Mouse (Mus musculus): ENCODE measurements at regions not wholly inside any gene's neighbourhood (a gene's known extent, or its start where the extent isn't known, plus 50 kb on each side); places are given as distances from the start of the nearest gene placed in this dataset.

GRCm38 (mm10) chr12:15741219-15741618, 75.5 kb downstream of the Trib2 start:
- in situ Hi-C loops (cut with MboI, MseI) = no loop called here

DNA sequence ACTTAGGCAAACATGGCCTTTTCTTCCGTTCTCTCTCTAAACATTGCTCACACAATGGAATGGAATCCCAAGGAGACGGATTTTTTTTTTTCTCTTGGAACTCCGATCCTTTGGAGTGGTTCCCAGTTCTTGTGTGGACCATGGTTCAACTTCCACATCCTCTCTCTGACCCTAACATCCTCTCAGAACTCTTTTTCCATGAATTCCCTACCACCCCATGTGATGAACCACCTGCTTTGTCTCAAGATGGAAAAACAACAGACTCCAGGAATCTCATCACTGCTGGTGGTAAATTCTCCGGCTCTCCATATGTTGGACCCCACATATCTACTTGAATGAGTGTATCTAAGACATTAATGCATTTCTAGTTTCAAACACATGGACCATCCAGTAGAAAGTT, 77.7 kb downstream of the Trib2 start:
- in situ Hi-C loops (cut with MboI, MseI) = no loop called here

DNA sequence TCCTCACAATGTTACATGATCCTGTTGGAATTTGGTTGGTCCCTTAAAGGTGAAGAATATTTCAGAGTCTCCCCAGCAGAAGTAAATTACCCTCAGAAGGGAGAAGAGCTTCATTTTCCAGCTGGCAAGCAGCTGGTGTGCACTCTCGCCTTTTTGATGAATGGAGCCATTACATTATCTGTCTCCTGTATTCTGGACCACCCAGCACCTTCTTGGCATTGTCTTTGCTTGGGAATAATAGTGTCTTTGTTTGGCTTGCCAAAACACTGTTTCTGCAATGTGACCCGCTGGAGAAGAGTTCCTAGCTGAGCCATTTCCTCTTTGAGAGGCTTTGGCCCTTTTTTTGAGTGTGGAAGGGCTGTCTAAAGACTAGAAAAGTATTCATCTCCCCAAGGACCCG, 85.5 kb downstream of the Trib2 start:
- in situ Hi-C loops (cut with MboI, MseI) = no loop called here

DNA sequence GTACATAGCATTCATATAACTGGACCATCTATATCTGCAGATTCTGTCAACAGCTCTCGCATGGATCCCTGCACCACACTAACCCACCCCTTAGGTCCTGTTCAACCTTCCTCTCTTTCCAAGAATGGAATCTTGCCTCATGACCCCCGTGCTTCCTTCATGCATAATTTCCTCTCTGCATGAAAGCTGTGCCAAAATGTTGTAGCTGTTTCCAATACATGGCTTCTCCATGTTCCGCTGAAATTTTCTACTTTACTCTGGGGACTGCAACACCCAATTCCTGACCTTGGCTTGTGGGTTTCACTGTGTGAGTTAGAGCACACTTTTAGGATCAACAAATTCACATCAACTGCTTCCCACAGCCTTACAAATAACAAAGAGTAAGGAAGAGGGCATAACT, 87.0 kb downstream of the Trib2 start:
- in situ Hi-C loops (cut with MboI, MseI) = no loop called here

GRCm38 (mm10) chr12:15723529-15723928, 93.2 kb downstream of the Trib2 start:
- in situ Hi-C loops (cut with MboI, MseI) = no loop called here

DNA sequence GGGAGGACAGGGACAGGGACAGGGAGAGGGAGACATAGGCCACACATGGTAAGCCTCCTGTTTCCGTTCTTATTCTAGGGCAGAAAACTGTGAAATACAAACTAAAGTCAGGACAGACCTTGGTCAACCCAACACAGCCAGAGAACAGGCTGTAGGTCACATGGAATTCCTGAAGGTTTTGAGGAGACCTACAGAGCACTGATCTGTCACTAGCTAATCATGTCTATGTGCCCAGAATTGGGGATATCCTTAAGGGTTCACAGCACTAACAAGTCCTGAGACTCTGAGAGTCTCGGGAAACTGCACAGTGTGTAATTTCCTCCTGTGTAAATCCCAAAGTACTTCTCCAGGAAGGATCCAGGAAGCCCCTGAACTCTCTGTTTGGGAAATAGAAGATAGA, 94.6 kb downstream of the Trib2 start:
- in situ Hi-C loops (cut with MboI, MseI) = no loop called here

- in situ Hi-C loops (cut with MboI, MseI) = no loop called here
Measured at GRCm38 (mm10) chr12:15720171-15720570, 96.6 kb downstream of the Trib2 start.

GRCm38 (mm10) chr12:15718827-15719226, 97.9 kb downstream of the Trib2 start:
- in situ Hi-C loops (cut with MboI, MseI) = no loop called here

DNA sequence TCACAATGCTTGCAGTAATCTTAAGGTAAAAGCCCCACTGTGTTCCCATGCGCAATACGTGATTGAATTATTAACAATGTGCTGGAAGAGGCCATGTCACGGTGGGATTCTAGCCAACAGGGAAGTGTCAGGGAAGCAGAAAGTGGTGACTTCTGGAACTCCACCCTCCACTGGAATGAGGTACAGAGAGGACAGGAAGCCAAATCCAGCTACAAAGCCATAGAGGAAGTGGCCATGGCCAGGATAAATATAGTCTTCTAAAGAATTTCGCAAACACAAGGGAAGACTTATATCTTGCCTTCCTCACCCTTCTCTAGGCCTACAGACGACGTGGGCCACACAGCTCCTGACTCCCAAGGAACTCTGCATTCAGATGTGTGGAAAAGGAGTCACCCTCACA, 98.7 kb downstream of the Trib2 start:
- in situ Hi-C loops (cut with MboI, MseI) = no loop called here

GRCm38 (mm10) chr12:15717342-15717741, 99.4 kb downstream of the Trib2 start:
- in situ Hi-C loops (cut with MboI, MseI) = no loop called here

- in situ Hi-C loops (cut with MboI, MseI) = no loop called here
Measured at GRCm38 (mm10) chr12:15713623-15714022, 103.1 kb downstream of the Trib2 start.

- in situ Hi-C loops (cut with MboI, MseI) = loop anchor here (10.0 kb wide), 1 partner anchor 97 kb away; no protein-coding TSS in a partner anchor
Measured at GRCm38 (mm10) chr12:15707570-15708095, 109.1 kb downstream of the Trib2 start.

- in situ Hi-C loops (cut with MboI, MseI) = loop anchor here (10.0 kb wide), 1 partner anchor 100 kb away; no protein-coding TSS in a partner anchor
Measured at GRCm38 (mm10) chr12:15704412-15704811, 112.3 kb downstream of the Trib2 start.

- in situ Hi-C loops (cut with MboI, MseI) = loop anchor here (10.0 kb wide), 1 partner anchor 103 kb away; no protein-coding TSS in a partner anchor
Measured at GRCm38 (mm10) chr12:15702137-15702536, 114.6 kb downstream of the Trib2 start.

DNA sequence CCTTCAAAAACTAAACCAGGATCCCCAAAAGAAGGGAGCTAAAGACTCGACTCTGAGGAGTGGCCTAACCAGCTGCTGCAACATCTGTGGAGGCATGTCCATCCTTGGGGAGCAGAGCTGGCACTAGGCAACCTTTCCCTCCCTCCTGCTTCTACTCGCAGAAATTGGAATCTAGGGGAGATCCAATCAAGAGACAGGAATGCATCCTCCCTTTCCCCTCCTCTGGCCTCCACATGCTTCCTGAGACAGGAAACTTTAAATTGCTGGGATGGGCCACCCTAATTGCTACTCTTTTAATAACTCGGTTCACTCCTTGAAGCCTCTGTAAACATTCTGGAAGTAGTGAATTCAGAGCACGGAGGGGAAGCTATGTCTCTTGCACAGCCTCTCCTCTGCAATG, 117.9 kb downstream of the Trib2 start:
- in situ Hi-C loops (cut with MboI, MseI) = no loop called here

- in situ Hi-C loops (cut with MboI, MseI) = no loop called here
Measured at GRCm38 (mm10) chr12:15698042-15698771, 118.5 kb downstream of the Trib2 start.

DNA sequence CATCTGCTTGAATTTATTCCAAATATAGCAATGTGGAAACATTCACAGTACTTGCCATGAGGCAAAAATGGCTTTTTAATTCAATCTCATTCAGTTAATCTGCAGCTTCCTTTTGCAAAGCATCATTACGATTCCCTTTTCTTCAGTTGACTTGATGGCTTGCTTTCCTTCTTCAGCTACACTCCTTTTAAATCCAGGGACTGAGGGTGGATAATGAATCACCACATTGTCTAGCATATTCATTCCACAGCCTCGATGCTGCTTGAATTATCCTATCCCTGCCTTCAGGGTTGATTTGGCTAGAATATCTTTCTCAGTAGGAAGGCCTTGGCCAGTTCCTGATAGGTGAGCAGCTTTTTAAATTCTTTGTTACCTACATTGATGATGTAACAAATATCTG, 128.4 kb downstream of the Trib2 start:
- in situ Hi-C loops (cut with MboI, MseI) = no loop called here

GRCm38 (mm10) chr12:15684311-15684710, 132.4 kb downstream of the Trib2 start:
- in situ Hi-C loops (cut with MboI, MseI) = no loop called here

GRCm38 (mm10) chr12:15681678-15682355, 134.9 kb downstream of the Trib2 start:
- in situ Hi-C loops (cut with MboI, MseI) = no loop called here

DNA sequence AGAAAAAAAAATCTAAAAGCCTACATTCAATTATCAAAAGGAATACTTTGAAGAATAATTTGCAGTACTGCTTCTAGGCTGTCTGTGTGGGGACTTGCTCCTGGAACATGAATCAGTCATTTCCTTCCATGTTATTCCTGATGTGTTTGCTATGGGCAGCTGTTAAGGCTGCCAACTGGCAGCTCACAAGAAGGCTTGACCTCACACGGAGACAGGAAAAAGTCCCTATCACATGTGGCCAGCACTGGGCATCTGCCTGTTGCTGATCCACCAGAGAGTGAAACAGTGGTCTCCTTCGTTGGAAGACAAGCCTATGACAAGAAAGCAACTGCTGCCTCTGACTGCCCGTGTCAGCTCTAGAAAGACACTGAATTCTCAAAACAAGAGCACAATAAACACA, 140.6 kb downstream of the Trib2 start:
- in situ Hi-C loops (cut with MboI, MseI) = no loop called here

DNA sequence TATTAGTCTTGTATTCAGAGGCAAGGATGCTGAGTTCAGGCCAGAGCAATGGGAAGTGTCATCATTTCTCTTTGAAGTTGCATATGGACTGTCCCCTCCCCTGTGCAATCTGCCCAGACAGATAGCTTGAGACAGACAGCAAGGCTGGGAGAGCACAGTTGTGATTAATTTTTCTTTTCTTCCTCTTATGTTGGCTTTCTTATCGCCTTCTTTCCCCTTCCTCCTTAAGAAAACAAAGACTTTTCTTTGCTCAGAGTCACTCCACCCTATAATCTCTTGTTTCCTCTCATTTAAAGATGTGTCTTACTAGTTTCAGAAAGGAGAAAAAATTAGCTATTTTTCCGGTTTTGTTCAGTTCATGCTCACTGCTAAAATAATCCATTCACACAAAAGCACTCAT, 157.0 kb downstream of the Trib2 start:
- in situ Hi-C loops (cut with MboI, MseI) = no loop called here

DNA sequence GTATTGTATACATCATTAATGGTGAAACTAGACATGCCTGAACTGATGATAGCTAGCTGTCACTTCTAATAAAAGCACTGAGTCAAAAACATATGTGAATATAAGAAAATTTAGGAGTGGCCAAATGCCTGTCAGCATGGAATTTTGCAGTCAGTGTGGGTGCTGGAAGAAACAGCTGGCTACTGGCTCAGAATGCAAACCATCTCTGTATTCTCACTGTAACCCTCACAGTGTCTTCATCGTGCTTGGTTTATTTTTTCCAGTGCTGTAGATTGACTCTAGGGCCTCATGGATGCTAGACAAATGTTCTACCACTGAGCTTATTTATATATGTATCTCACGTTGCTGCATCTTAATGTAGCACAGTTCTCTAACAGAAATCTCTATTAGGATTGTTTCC, 157.4 kb downstream of the Trib2 start:
- in situ Hi-C loops (cut with MboI, MseI) = no loop called here

GRCm38 (mm10) chr12:15657748-15658251, 158.9 kb downstream of the Trib2 start:
- in situ Hi-C loops (cut with MboI, MseI) = no loop called here
